Mouse (Mus musculus): Measurements from ENCODE around the gene Gon7.

- TF ChIP-seq GATA1 (IDR thresholded peaks at IDR 0.05; ENCODE audit: borderline replicate concordance, low read length) (no peak), FLI1 (IDR thresholded peaks at IDR 0.05; ENCODE audit: low read length) (no peak)
Measured at GRCm38 (mm10) chr12:102776035-102776434, 18.4 kb upstream of the Gon7 start.
